In the genomic region with DNA sequence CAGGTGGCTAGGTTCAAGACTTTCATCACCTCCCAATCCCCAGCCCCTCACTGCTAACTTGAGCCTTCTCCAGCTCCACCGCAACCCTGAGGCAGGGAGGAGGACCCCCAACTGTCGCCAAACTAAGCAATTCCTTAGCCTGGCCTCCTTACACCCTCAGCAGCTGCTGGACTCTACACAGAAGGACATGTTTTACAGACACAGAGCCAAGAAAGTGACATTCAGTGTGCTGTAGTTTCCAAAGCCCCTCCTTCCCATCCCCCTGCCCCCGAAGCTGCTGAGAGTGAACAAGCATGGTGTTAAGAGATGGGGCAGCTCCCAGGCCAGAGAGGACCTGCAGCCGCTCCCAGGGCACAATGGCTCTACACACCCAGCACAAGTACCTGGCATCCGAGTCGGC, we compare ENCODE assay signal across 31 mouse cellular contexts. TPM values are rescaled to one million over a fixed set of nuclear protein-coding genes. Genes with fewer than 3 reads are reported as not detected.
A peak's percentile ranks its signal among the peaks of the same experiment; 100 is the strongest.
DNase-seq lines count a peak whose midpoint lies in the region; ATAC-seq and TF ChIP-seq lines count a peak whose summit lies in the region.
"Had no signal": no experiment of that assay in that cellular context is flagged by ENCODE, and none has a peak within 500 bp of the region (broad histone marks: within the 10 kb centered on the region; RNA-seq: fewer than 3 reads in every experiment).

No protein-coding gene starts in this region.

- no peaks in the 10 kb centered on the region; the same call in 1 of the 2 replicates for H3K9me3 ChIP-seq in hindbrain, postnatal 0 days (ENCODE audit: low read length)
- no peaks in the 10 kb centered on the region for H3K9me3 ChIP-seq in hindbrain, embryonic 13.5 days
- no peaks in the 10 kb centered on the region for H3K9me3 ChIP-seq in midbrain, postnatal 0 days (ENCODE audit: low read length)
- no peaks in the 10 kb centered on the region for H3K9me3 ChIP-seq in midbrain, embryonic 15.5 days
- H3K9me3 ChIP-seq: embryonic facial prominence, embryonic 13.5 days; heart, embryonic 15.5 days; intestine, embryonic 15.5 days; limb, embryonic 13.5 days; neural tube, embryonic 12.5 days had no signal

- DNase-seq in cerebellum, adult 11-12 months, result peak; percentile 12
- DNase-seq in cerebellum, postnatal 14 days, result no peak
- DNase-seq in hindbrain, postnatal 0 days (ENCODE audit: low spot score), result peak; percentile 52
- peak; percentile 61 for DNase-seq in midbrain, postnatal 0 days (ENCODE audit: low spot score)
- DNase-seq in frontal cortex, postnatal 25 days (ENCODE audit: low spot score in 2 of 2), result no peak
- DNase-seq in embryo, embryonic 10 days (ENCODE audit: low spot score), result no peak
- DNase-seq: adrenal gland, adult 8-10 months; cerebellum, adult 9-10 months; gastrocnemius, postnatal 14 days; heart, postnatal 36 days; kidney, adult 8-10 months; kidney, postnatal 25 days; midbrain, embryonic 14.5 days; right cerebral cortex, postnatal 4 days; thymus, adult 2 months; thymus, postnatal 36 days had no signal

- H3K4me3 ChIP-seq in hindbrain, postnatal 0 days (ENCODE audit: low read length), result no peak overlapping the region
- H3K4me3 ChIP-seq in hindbrain, embryonic 13.5 days, result no peak overlapping the region
- H3K4me3 ChIP-seq in midbrain, postnatal 0 days (ENCODE audit: low read depth, low read length), result no peak overlapping the region
- H3K4me3 ChIP-seq in midbrain, embryonic 15.5 days, result no peak overlapping the region
- H3K4me3 ChIP-seq: embryonic facial prominence, embryonic 13.5 days; heart, embryonic 15.5 days; intestine, embryonic 15.5 days; left cerebral cortex, adult 2 months; limb, embryonic 13.5 days; neural tube, embryonic 12.5 days had no signal

- no peak for TF ChIP-seq CTCF in hindbrain, postnatal 0 days (IDR thresholded peaks at IDR 0.05; ENCODE audit: low read depth)
- no peak for TF ChIP-seq CTCF in midbrain, postnatal 0 days (IDR thresholded peaks at IDR 0.05)

- no peaks in the 10 kb centered on the region for H3K4me1 ChIP-seq in hindbrain, postnatal 0 days (ENCODE audit: insufficient read depth, low read length)
- peaks cover 40% of the 10 kb centered on the region for H3K4me1 ChIP-seq in hindbrain, embryonic 13.5 days (replicated peaks)
- H3K4me1 ChIP-seq in midbrain, postnatal 0 days (ENCODE audit: insufficient read depth, low read length), result no peaks in the 10 kb centered on the region
- H3K4me1 ChIP-seq in midbrain, embryonic 15.5 days, result no peaks in the 10 kb centered on the region; the same call in 1 of the 2 replicates
- H3K4me1 ChIP-seq: embryonic facial prominence, embryonic 13.5 days; limb, embryonic 13.5 days had no signal

- no peak overlapping the region for H3K27ac ChIP-seq in hindbrain, postnatal 0 days
- no peak overlapping the region for H3K27ac ChIP-seq in hindbrain, embryonic 13.5 days
- no peak overlapping the region for H3K27ac ChIP-seq in midbrain, postnatal 0 days (ENCODE audit: low read depth, low read length)
- H3K27ac ChIP-seq in midbrain, embryonic 15.5 days, result no peak overlapping the region
- H3K27ac ChIP-seq: embryonic facial prominence, embryonic 13.5 days; hindbrain, embryonic 14.5 days; intestine, embryonic 15.5 days; left cerebral cortex, adult 2 months; limb, embryonic 13.5 days; neural tube, embryonic 12.5 days had no signal

- no peak overlapping the region for H3K9ac ChIP-seq in hindbrain, postnatal 0 days (replicated peaks; ENCODE audit: low read length)
- H3K9ac ChIP-seq in hindbrain, embryonic 13.5 days, result no peak overlapping the region
- no peak overlapping the region for H3K9ac ChIP-seq in midbrain, postnatal 0 days (replicated peaks; ENCODE audit: low read length, poor library complexity, severe bottlenecking)
- H3K9ac ChIP-seq in midbrain, embryonic 15.5 days, result no peak overlapping the region
- H3K9ac ChIP-seq: embryonic facial prominence, embryonic 13.5 days; heart, embryonic 15.5 days; hindbrain, embryonic 14.5 days; intestine, embryonic 15.5 days; limb, embryonic 13.5 days; neural tube, embryonic 12.5 days had no signal

- H3K36me3 ChIP-seq in hindbrain, postnatal 0 days (ENCODE audit: insufficient read depth, low read length), result no peaks in the 10 kb centered on the region
- H3K36me3 ChIP-seq in hindbrain, embryonic 13.5 days, result 0 out of 2 replicates have a peak, but pooled peaks cover 5% of the 10 kb centered on the region
- H3K36me3 ChIP-seq in midbrain, postnatal 0 days (ENCODE audit: insufficient read depth, low read length), result no peaks in the 10 kb centered on the region
- no peaks in the 10 kb centered on the region for H3K36me3 ChIP-seq in midbrain, embryonic 15.5 days (replicated peaks)
- H3K36me3 ChIP-seq: embryonic facial prominence, embryonic 13.5 days; heart, embryonic 15.5 days; intestine, embryonic 15.5 days; limb, embryonic 13.5 days; neural tube, embryonic 12.5 days had no signal

- H3K27me3 ChIP-seq in hindbrain, postnatal 0 days (ENCODE audit: insufficient read depth, low read length), result no peaks in the 10 kb centered on the region
- 0 out of 2 replicates have a peak, but pooled peaks cover 4% of the 10 kb centered on the region for H3K27me3 ChIP-seq in hindbrain, embryonic 13.5 days
- no peaks in the 10 kb centered on the region for H3K27me3 ChIP-seq in midbrain, postnatal 0 days (ENCODE audit: insufficient read depth, low read length)
- H3K27me3 ChIP-seq in midbrain, embryonic 15.5 days (replicated peaks), result no peaks in the 10 kb centered on the region
- H3K27me3 ChIP-seq: embryonic facial prominence, embryonic 13.5 days; intestine, embryonic 15.5 days; limb, embryonic 13.5 days; neural tube, embryonic 12.5 days had no signal

- ATAC-seq in hindbrain, postnatal 0 days, result 0 out of 2 replicates have a peak, but pooled peaks have one; percentile 38
- no peak for ATAC-seq in hindbrain, embryonic 13.5 days (ENCODE audit: low FRiP score)
- ATAC-seq in midbrain, postnatal 0 days (ENCODE audit: low FRiP score), result no peak
- ATAC-seq in midbrain, embryonic 15.5 days (replicated peaks), result no peak
- ATAC-seq: intestine, embryonic 15.5 days; lung, postnatal 0 days had no signal

- H3K4me2 ChIP-seq in hindbrain, postnatal 0 days (ENCODE audit: low read depth, low read length), result no peak overlapping the region
- H3K4me2 ChIP-seq in hindbrain, embryonic 13.5 days, result no peak overlapping the region
- H3K4me2 ChIP-seq in midbrain, postnatal 0 days (ENCODE audit: low read depth, low read length, poor library complexity, severe bottlenecking), result no peak overlapping the region
- H3K4me2 ChIP-seq in midbrain, embryonic 15.5 days, result no peak overlapping the region
- H3K4me2 ChIP-seq: embryonic facial prominence, embryonic 13.5 days; heart, embryonic 15.5 days; hindbrain, embryonic 14.5 days; intestine, embryonic 15.5 days; limb, embryonic 13.5 days; liver, embryonic 11.5 days; neural tube, embryonic 12.5 days had no signal

- WGBS in hindbrain, postnatal 0 days, result 39% methylated on average over 6 of the region's 6 CpGs
- 76% methylated on average over 6 of the region's 6 CpGs for WGBS in hindbrain, embryonic 13.5 days
- WGBS in midbrain, postnatal 0 days, result 71% methylated on average over 6 of the region's 6 CpGs
- whole genome bisulfite sequencing in midbrain, embryonic 15.5 days, result 75% methylated on average over 6 of the region's 6 CpGs

RNA-seq across cellular contexts. Expression of gene Kcnj11, which starts 23.9 kb away (rescaled TPM):
- total RNA-seq in hindbrain, postnatal 0 days (2014; rRNA removed), result 13.2 and 18.7 TPM in 2 replicates
- 2.4 and 3.0 TPM in 2 replicates for polyA plus RNA-seq in hindbrain, postnatal 0 days (2015; fragmentation: Nextera tagmentation; extraction: Ambion mirVana)
- polyA plus RNA-seq in hindbrain, embryonic 13.5 days (2015; fragmentation: Nextera tagmentation; extraction: Ambion mirVana), result 0.88 and 1.6 TPM in 2 replicates
- 14.4 and 26.2 TPM in 2 replicates for total RNA-seq in midbrain, postnatal 0 days (2014; rRNA removed)
- 2.7 and 2.9 TPM in 2 replicates for polyA plus RNA-seq in midbrain, postnatal 0 days (2015; fragmentation: Nextera tagmentation; extraction: Ambion mirVana)
- polyA plus RNA-seq in midbrain, embryonic 15.5 days (2015; fragmentation: Nextera tagmentation; extraction: Ambion mirVana), result 2.3 and 2.4 TPM in 2 replicates
- total RNA-seq: CH12.LX; granulocyte monocyte progenitor cell, adult 5-6 weeks had no signal
- polyA plus RNA-seq: C2C12; liver, embryonic 11.5 days; spleen, adult 2 months had no signal

RNA-seq across cellular contexts. Expression of gene Abcc8, which starts 55.4 kb away (rescaled TPM):
- 21.7 and 29.8 TPM in 2 replicates for total RNA-seq in hindbrain, postnatal 0 days (2014; rRNA removed)
- 10.1 and 11.2 TPM in 2 replicates for polyA plus RNA-seq in hindbrain, postnatal 0 days (2015; fragmentation: Nextera tagmentation; extraction: Ambion mirVana)
- 6.2 and 7.1 TPM in 2 replicates for polyA plus RNA-seq in hindbrain, embryonic 13.5 days (2015; fragmentation: Nextera tagmentation; extraction: Ambion mirVana)
- total RNA-seq in midbrain, postnatal 0 days (2014; rRNA removed), result 13.1 and 18.7 TPM in 2 replicates
- 7.2 and 9.6 TPM in 2 replicates for polyA plus RNA-seq in midbrain, postnatal 0 days (2015; fragmentation: Nextera tagmentation; extraction: Ambion mirVana)
- polyA plus RNA-seq in midbrain, embryonic 15.5 days (2015; fragmentation: Nextera tagmentation; extraction: Ambion mirVana), result 5.8 and 9.3 TPM in 2 replicates
- total RNA-seq: CH12.LX; granulocyte monocyte progenitor cell, adult 5-6 weeks had no signal
- polyA plus RNA-seq: C2C12 had no signal

Comparison
In these comparisons a context has a peak if more than half of its experiments do, and no peak if none do; other contexts are left out.
1. DNase-seq: peak in cerebellum, adult 11-12 months (single experiment), hindbrain, postnatal 0 days (single experiment) and midbrain, postnatal 0 days (single experiment); none in cerebellum, postnatal 14 days (0 of 2), frontal cortex, postnatal 25 days (0 of 2) and embryo, embryonic 10 days (single experiment).